Mouse (Mus musculus) heart, embryonic 12.5 days (tissue): ENCODE results near the gene Tsks. TPM values are rescaled to one million over a fixed set of nuclear protein-coding genes. Genes with fewer than 3 reads are reported as not detected.

Source experiments
- ATAC-seq: fragments of 200-750 bp; cut with Nextera tagmentation; 2 replicates; pipeline ENCODE4 v1.8.0; 2017; ENCODE audit warnings: moderate TSS enrichment, moderate library complexity; ENCODE audit not compliant: insufficient number of reproducible peaks, low FRiP score
- H3K27ac ChIP-seq: fragments of 300-500 bp; sonication (generic); 2 replicates; pipeline ENCODE4 v1.5.1; 2016; ENCODE audit warnings: mild to moderate bottlenecking, moderate library complexity; ENCODE audit not compliant: poor library complexity, severe bottlenecking
- H3K27me3 ChIP-seq: fragments of 300-500 bp; sonication (generic); replicated peaks from 2 replicates; pipeline ENCODE4 v1.6.1; 2016; ENCODE audit warnings: mild to moderate bottlenecking, moderate library complexity
- H3K36me3 ChIP-seq: fragments of 300-500 bp; sonication (generic); 2 replicates; pipeline ENCODE4 v1.6.1; 2016; ENCODE audit warnings: mild to moderate bottlenecking, moderate library complexity
- H3K4me1 ChIP-seq: fragments of 300-500 bp; sonication (generic); replicated peaks from 2 replicates; pipeline ENCODE4 v1.6.1; 2016; ENCODE audit warnings: mild to moderate bottlenecking
- H3K4me2 ChIP-seq: fragments of 300-500 bp; sonication (generic); 2 replicates; pipeline ENCODE4 v1.6.1; 2016; ENCODE audit warnings: mild to moderate bottlenecking, moderate library complexity
- H3K4me3 ChIP-seq: fragments of 300-500 bp; sonication (generic); 2 replicates; pipeline ENCODE4 v1.5.1; 2016; ENCODE audit warnings: mild to moderate bottlenecking
- H3K9ac ChIP-seq: fragments of 300-500 bp; sonication (generic); 2 replicates; pipeline ENCODE4 v1.6.1; 2016; ENCODE audit warnings: mild to moderate bottlenecking, moderate library complexity
- H3K9me3 ChIP-seq: fragments of 300-500 bp; sonication (generic); replicated peaks from 2 replicates; pipeline ENCODE4 v1.6.1; 2016; ENCODE audit warnings: mild to moderate bottlenecking, moderate library complexity
- WGBS: fragments of 180-500 bp; shearing (Covaris S2); methylation state at CpG from one replicate; pipeline ENCODE4 v1.1.7; 2016; 5-methylcytosine and 5-hydroxymethylcytosine counted together
- polyA plus RNA-seq: library from polyadenylated mRNA; unstranded; fragments of >200 nt; fragmentation: Nextera tagmentation; extraction: Ambion mirVana; gene quantifications from 2 replicates; pipeline ENCODE4 v1.2.1, GENCODE M21; 2016

The Tsks gene
- polyA plus RNA-seq, 1 experiment from 2014 or later: not detected

DNA sequence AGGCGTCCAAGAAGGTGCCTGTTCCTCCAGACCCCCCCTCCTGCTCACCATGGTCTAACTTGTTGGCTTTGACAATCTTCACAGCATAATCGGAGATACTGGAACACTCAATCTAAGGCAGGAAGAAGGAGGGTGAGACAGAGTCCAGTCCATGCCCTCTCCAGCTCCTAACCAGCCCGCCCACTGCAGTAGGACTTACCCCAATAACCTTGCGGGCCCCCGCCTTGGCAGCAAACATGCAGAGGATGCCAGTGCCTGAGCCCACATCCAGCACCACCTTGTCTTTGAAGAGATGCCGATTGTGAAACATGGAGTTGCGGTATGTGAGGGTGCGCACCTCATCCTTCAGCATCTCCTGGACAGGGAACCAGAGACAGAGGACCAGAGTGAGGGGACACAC lies 38.5 kb downstream of the Tsks start:
- H3K9ac ChIP-seq: no peak overlapping the region
- no peak for ATAC-seq
- no peak overlapping the region for H3K27ac ChIP-seq
- H3K9me3 ChIP-seq: no peaks in the 10 kb centered on the region
- H3K4me2 ChIP-seq: no peak overlapping the region
- no peak overlapping the region for H3K4me3 ChIP-seq
- WGBS: 91% methylated on average over 8 of the region's 8 CpGs
- peaks cover 24% of the 10 kb centered on the region for H3K4me1 ChIP-seq
- H3K27me3 ChIP-seq: no peaks in the 10 kb centered on the region
- peaks cover 77% of the 10 kb centered on the region for H3K36me3 ChIP-seq

- no peak overlapping the region for H3K4me3 ChIP-seq
- H3K4me2 ChIP-seq: no peak overlapping the region
- no peak for ATAC-seq
- WGBS: 30% methylated on average over 6 of the region's 6 CpGs
- no peaks in the 10 kb centered on the region for H3K27me3 ChIP-seq
- H3K9ac ChIP-seq: no peak overlapping the region
- 0 out of 2 replicates have a peak overlapping the region, but pooled peaks have one; percentile 36 for H3K27ac ChIP-seq
- H3K9me3 ChIP-seq: no peaks in the 10 kb centered on the region
- peaks cover 61% of the 10 kb centered on the region for H3K36me3 ChIP-seq
- H3K4me1 ChIP-seq: peaks cover 31% of the 10 kb centered on the region
Measured at GRCm38 (mm10) chr7:44983085-44983484, 40.1 kb downstream of the Tsks start.

DNA sequence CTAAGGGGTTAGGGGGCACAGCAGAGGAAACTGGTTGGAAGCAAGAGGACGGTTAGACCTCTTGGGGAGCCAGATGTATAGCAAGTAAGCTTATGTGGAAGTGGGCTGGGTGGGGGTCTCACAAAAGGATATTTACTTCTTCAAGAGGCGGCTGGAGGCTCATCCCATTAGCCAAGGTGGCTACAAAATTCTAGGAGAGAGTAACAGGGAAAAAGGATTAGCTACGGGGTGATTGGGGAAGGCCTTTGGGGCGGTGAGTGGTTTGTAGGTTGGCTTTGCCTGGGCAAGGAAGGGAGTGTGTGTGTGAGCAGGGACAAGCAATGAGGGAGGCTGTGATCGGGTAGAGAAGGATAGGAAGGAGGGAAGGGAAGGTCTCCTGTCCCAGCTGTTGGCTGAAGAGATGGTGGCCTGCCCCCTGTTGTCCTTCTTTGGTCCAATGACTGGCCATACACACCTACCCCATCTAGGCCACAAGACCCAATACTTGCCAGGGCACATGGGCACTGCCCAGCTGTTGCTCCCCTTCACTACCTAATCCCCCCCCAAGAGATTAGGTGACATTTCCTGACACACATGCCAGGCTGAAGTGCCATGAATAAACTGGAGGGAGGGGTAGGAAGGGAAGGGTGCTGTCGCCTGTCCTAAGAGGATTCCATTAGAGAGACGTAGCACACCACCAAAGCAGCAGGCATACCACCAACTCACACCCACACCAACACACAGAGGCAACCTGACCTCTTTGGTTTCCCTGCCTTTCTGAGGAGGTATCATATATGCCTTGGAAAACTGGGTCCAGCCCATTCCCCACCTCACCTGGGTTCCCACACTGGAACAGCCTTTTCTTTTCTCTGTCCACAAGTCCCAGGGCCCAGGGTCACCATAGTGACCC lies 41.2 kb downstream of the Tsks start:
- 70% methylated on average over 7 of the region's 7 CpGs for WGBS
- H3K27ac ChIP-seq: peak overlapping the region; percentile 94

GRCm38 (mm10) chr7:44984833-44985164 lies 41.8 kb downstream of the Tsks start:
- peak overlapping the region; percentile 85 for H3K4me3 ChIP-seq
- peak overlapping the region; percentile 76 for H3K4me2 ChIP-seq
- peaks cover 46% of the 10 kb centered on the region for H3K36me3 ChIP-seq
- H3K9ac ChIP-seq: peak overlapping the region; percentile 48
- 46% methylated on average over 3 of the region's 3 CpGs for WGBS
- ATAC-seq: no peak
- no peaks in the 10 kb centered on the region for H3K27me3 ChIP-seq
- H3K27ac ChIP-seq: peak overlapping the region; percentile 94
- H3K9me3 ChIP-seq: no peaks in the 10 kb centered on the region
- peaks cover 39% of the 10 kb centered on the region for H3K4me1 ChIP-seq

More for the DNA sequence above, 41.2 kb downstream of the Tsks start:
- ATAC-seq: no peak
- Histone ChIP-seq H3K27me3 (no peaks in the 10 kb centered on the region), H3K9me3 (no peaks in the 10 kb centered on the region), H3K4me1 (peaks cover 39% of the 10 kb centered on the region), H3K4me3 (peak overlapping the region; percentile 85), H3K4me2 (peak overlapping the region; percentile 76), H3K9ac (peak overlapping the region; percentile 48), H3K36me3 (peaks cover 50% of the 10 kb centered on the region)

- H3K9me3 ChIP-seq: no peaks in the 10 kb centered on the region
- H3K4me1 ChIP-seq: peaks cover 39% of the 10 kb centered on the region
- H3K9ac ChIP-seq: peak overlapping the region; percentile 94
- WGBS: under 1% methylated on average over 44 of the region's 45 CpGs
- H3K27me3 ChIP-seq: no peaks in the 10 kb centered on the region
- H3K4me3 ChIP-seq: peak overlapping the region; percentile 85
- peaks cover 46% of the 10 kb centered on the region for H3K36me3 ChIP-seq
- ATAC-seq: peak; percentile 7; the same call in 1 of the 2 replicates
- H3K27ac ChIP-seq: peak overlapping the region; percentile 94
- H3K4me2 ChIP-seq: peak overlapping the region; percentile 76
Measured at GRCm38 (mm10) chr7:44985595-44986191, 42.7 kb downstream of the Tsks start.

DNA sequence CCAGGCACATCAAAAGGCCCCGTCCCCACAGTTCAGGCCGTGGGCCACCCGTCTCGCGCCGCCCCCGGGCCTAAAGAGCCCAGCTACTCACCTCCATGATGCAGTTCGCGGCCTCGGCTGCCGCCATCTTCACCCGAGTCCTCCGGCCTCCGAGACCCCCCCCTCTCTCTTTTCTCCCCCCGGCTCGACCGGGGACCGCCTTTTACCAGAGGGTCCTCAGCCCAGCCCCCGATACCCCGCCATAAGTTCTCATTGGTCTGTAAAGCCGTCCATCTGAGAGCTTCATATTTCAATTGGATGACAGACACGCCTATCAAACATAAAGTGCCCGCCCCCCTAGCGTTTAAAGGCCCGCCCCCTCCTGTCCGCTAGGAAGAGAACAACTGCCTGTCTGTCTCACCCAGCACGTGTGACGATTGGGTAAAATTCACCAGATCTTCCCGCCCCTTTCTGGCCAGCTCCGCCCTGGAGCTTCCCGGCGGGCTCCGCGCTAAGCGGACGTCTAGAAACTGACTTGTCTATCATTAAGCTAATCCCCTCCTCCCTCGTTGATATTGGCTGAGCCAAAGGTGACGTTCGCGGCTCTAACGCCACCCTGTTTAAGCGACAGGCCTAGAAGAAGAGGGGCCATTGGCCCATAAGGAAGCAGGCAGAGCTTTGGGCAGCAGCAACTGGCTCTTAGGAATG lies 43.3 kb downstream of the Tsks start, which contains the start of gene Prmt1:
Gene Prmt1 (minus strand): TSS at position 377 of the 687 bp plus-strand sequence.
- Histone ChIP-seq H3K4me1 (peaks cover 39% of the 10 kb centered on the region), H3K4me2 (peak within 1 kb of the TSS; percentile 76), H3K36me3 (peaks cover 43% of the 10 kb centered on the region), H3K9me3 (no peaks in the 10 kb centered on the region), H3K27ac (peak within 1 kb of the TSS; percentile 95), H3K4me3 (peak within 1 kb of the TSS; percentile 85), H3K9ac (peak within 1 kb of the TSS; percentile 94), H3K27me3 (no peaks in the 10 kb centered on the region)
- WGBS: under 1% methylated on average over 42 of the region's 42 CpGs
- ATAC-seq: peak; percentile 95

GRCm38 (mm10) chr7:44986879-44987718 lies 44.1 kb downstream of the Tsks start:
- Histone ChIP-seq H3K4me2 (peak overlapping the region; percentile 76), H3K9me3 (no peaks in the 10 kb centered on the region), H3K27me3 (no peaks in the 10 kb centered on the region), H3K4me3 (peak overlapping the region; percentile 85), H3K4me1 (peaks cover 39% of the 10 kb centered on the region), H3K27ac (peak overlapping the region; percentile 95), H3K9ac (peak overlapping the region; percentile 87), H3K36me3 (peaks cover 43% of the 10 kb centered on the region)
- under 1% methylated on average over 29 of the region's 29 CpGs for WGBS
- peak; percentile 7; the same call in 1 of the 2 replicates for ATAC-seq

- Histone ChIP-seq H3K9me3 (no peaks in the 10 kb centered on the region), H3K27me3 (no peaks in the 10 kb centered on the region), H3K4me2 (peak overlapping the region; percentile 83), H3K9ac (peak overlapping the region; percentile 87), H3K4me1 (peaks cover 43% of the 10 kb centered on the region), H3K36me3 (peaks cover 68% of the 10 kb centered on the region), H3K4me3 (peak overlapping the region; percentile 60), H3K27ac (peak overlapping the region; percentile 74; the same call in 1 of the 2 replicates)
- 14% methylated on average over 10 of the region's 10 CpGs for WGBS
- ATAC-seq: no peak
Measured at GRCm38 (mm10) chr7:44996672-44997071, 53.7 kb downstream of the Tsks start.

DNA sequence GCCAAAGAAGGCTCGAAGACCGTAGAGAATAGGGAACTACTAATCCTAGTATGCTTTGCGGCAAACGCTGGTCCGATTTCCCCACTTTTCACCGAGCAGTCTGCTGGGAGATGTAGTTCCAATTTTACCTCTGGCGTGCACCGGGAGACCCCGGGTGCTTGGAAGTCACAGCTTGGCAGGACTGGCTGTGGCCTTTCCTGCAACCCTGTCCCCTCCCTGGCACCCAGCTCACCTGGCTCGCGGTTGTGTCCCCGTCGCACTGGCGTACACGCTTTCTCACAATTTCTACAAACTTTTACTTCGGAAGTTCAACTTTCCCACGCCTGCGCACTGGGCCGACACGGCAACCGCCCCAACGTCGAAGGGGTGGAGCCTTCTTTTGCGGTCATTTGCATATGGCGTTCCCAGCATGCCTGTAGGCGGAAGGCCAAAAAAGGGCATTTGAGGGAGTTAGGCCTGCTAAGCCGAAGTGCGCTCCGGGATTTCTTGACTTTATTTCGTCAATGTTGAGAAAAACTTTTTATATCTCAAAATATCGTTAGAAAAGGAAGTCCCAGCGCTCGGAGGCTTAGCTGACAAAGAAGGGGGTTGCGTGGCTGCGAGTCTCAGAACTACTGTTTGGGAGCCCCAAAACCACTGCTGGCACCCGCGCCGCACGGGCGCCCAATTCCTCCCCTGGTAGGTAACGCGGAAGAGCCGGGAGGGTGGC lies 54.4 kb downstream of the Tsks start, which contains the start of gene Irf3:
Gene Irf3 (plus strand): TSS at position 418 of the 709 bp plus-strand sequence.
- under 1% methylated on average over 43 of the region's 43 CpGs for WGBS
- Histone ChIP-seq H3K36me3 (peaks cover 68% of the 10 kb centered on the region), H3K27me3 (no peaks in the 10 kb centered on the region), H3K27ac (peak within 1 kb of the TSS; percentile 74), H3K9ac (peak within 1 kb of the TSS; percentile 87), H3K4me1 (peaks cover 45% of the 10 kb centered on the region), H3K9me3 (no peaks in the 10 kb centered on the region), H3K4me2 (peak within 1 kb of the TSS; percentile 83), H3K4me3 (peak within 1 kb of the TSS; percentile 60)
- peak; percentile 92 for ATAC-seq
